Mouse (Mus musculus): ENCODE results near the gene Rap1b.

Gene Rap1b

GRCm38 (mm10) chr10:117823321-117823720 is 22.5 kb downstream of the Rap1b start:
- no peak for DNase-seq (ENCODE audit: extremely low spot score, low spot score)

- no peak for DNase-seq (ENCODE audit: extremely low spot score, low spot score)
Observed at GRCm38 (mm10) chr10:117818600-117818999, 27.2 kb downstream of the Rap1b start.

- DNase-seq (ENCODE audit: extremely low spot score, low spot score), result no peak
Observed at GRCm38 (mm10) chr10:117816721-117817120, 29.1 kb downstream of the Rap1b start.

DNA sequence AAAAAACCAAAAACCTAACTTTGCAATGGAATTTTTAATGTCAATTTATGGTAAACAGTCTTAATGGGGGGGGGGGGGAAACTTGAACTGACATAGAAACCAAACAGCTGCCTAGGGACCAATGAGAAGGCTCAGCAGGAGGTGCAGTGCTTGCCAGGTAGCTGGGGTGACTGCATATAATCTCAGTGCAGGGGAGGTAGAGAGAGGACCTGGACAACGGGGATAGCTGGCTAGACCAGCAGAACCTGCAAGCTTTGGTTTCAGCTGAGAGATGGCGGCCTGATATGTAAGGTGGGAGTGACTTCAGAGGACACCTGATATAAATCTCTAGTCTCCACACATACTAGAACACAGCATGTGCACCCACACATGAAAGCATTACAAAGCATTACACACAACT is 33.3 kb downstream of the Rap1b start:
- DNase-seq (ENCODE audit: extremely low spot score, low spot score), result no peak

- no peak for DNase-seq (ENCODE audit: extremely low spot score, low spot score)
Observed at GRCm38 (mm10) chr10:117811555-117811954, 34.3 kb downstream of the Rap1b start.

- no peak for DNase-seq (ENCODE audit: extremely low spot score, low spot score)
Observed at GRCm38 (mm10) chr10:117810506-117810905, 35.3 kb downstream of the Rap1b start.

GRCm38 (mm10) chr10:117808068-117808467 is 37.8 kb downstream of the Rap1b start:
- DNase-seq (ENCODE audit: extremely low spot score, low spot score), result no peak

- DNase-seq (ENCODE audit: extremely low spot score, low spot score), result no peak
Observed at GRCm38 (mm10) chr10:117805919-117806318, 39.9 kb downstream of the Rap1b start.

DNA sequence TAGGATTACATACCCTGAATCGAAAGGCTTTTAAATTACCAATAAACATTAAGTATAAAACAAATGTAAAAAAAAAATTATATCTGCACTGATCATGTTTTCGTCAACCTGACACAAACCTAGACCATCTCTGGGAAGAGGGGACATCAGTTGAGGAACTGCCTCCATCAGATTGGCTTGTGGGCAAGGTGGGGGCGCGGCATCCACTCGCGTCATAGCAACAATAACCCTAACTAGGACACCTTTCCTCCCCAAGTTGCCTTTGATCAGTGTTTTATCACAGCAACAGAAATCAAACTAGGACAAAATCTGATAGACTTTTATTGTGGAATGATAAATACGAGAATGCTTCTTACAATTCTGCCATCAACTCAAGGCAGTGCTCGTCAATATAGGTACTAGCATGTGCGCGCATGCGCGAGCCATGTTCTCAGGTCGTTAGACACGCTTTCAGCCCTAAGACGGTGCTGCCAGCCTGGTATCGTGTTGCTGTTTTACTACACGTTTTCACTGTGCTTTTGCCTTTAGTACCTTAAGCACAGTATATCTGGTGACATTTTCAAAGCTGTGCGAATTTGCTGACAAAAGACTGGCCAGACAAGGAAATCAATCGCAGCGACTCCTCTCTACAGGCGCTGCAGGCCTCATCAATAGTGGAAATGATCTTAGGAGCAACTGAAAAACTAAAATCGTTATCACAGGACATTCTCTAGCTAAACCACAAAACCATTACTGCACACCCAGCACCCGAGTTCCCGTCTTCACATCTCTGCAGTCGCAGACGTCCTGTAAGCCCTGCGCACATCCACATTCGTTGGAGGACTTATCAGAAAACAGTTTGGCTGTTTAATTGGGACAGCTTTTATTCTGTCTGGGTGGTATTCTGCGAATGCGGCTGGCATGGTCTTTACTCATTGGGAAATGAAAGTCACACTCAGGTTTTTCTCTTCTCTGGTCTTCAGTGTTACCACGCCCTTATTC is 41.7 kb downstream of the Rap1b start:
- DNase-seq (ENCODE audit: extremely low spot score, low spot score), result no peak

GRCm38 (mm10) chr10:117801886-117802285 is 43.9 kb downstream of the Rap1b start:
- DNase-seq (ENCODE audit: extremely low spot score, low spot score), result no peak

DNA sequence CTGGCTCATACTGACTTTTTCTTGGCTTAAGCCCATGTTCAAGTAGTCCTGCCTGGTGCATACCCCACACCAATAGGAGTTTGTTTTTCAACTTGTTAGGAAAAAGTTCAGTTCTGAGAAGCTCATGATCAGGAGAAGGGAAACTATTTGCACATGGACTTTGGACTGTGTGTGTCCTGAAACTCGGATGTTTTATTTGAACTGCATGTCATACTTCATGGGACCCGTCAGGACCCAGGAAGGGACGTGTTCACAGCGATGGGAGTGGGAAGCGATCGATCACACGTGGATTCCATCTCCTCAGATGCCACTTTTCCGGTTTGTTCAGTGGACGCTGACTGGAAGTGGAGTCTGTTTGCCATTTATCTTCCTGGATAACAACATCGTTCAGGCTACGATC is 46.0 kb downstream of the Rap1b start:
- no peak for DNase-seq (ENCODE audit: extremely low spot score, low spot score)

DNA sequence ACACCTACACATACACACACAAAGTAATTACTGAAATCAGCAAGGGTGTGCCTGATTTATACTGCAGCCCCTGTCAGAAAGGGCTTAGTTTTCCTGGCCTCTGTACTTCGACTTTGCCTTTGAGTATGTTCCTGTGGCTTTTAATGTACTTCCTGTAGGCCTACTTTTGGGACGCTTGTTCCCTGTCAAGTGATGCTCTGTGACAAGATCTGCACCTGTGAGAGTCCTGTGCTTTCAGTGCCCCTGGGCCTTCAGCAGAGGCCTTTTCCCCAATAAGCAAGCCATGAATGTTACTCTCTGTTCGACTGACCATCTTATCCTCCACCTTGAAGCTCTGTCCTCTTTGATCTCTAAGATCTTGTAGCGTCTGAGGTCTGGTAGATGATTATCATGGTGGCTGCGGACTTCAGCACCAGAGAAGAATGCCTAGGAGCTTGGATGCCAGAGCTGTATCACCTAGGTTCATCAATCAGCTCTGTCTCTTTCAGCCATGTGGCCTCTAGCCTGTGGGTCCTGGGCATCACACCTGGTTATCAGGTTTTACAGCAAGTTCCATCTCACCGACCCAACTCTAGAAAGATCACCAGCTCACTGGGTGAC is 47.3 kb downstream of the Rap1b start:
- no peak for DNase-seq (ENCODE audit: extremely low spot score, low spot score)

DNA sequence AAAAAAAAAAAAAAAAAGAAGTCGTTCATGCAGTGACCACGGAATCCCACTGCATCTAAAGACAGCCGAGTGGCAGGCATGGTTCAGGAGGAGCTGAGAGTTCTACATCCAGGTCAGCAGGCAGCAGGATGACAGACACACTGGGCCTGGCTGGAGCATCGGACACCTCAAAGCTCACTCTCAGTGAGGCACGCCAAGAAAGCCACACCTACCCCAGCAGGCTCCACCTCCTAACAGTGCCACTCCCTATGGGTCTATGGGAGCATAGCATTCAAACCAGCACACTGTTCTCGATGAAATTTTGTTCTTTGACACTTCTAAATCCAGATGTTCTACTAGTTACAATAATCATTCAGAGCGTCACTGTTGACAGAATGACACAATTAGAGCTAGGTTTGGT is 48.2 kb downstream of the Rap1b start:
- no peak for DNase-seq (ENCODE audit: extremely low spot score, low spot score)

DNA sequence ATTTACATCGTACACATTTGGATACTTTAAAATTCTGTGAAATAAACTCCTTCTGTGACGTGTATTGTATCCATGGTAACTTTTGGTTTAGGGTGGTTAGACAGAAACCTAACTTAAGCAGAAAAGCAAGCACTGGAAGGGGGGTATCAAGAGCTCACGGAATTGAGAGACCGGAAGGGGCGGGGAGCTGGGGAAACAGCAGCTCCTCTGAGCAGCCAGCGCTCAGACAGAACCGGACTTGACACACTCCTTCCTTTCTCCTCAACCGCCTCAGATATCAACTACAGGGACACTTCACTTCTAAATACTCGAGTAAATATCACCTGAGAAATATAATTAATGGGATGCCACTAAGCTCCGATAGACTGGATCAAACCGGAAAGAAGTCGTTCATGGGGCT is 48.7 kb downstream of the Rap1b start:
- DNase-seq (ENCODE audit: extremely low spot score, low spot score), result no peak

DNA sequence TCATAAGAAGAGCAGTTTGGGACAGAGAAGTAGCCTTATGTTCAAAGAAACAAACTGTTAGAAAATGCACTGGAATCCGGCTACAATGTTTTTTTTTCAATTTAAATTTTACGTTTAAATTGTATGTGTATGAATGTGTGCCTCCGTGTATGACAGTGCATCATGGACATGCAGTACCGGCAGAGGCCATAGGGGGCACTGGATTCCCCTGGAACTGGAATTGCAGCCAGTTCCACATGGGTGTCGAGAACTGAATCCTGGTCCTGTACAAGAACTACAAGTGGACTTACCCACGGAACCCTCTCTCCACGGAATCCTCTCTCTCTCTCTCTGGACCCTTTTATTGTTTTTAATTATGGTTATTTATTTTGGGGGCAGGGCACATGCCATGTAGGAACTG is 49.7 kb downstream of the Rap1b start:
- no peak for DNase-seq (ENCODE audit: extremely low spot score, low spot score)

- no peak for DNase-seq (ENCODE audit: extremely low spot score, low spot score)
Observed at GRCm38 (mm10) chr10:117795206-117795605, 50.6 kb downstream of the Rap1b start.

- no peak for DNase-seq (ENCODE audit: extremely low spot score, low spot score)
Observed at GRCm38 (mm10) chr10:117793436-117794030, 52.3 kb downstream of the Rap1b start.

GRCm38 (mm10) chr10:117792141-117793091 is 53.4 kb downstream of the Rap1b start, which contains the start of gene Nup107:
Gene Nup107, minus strand, starts transcription at chr10:117792705.
- DNase-seq (ENCODE audit: extremely low spot score, low spot score), result peak; percentile 100

GRCm38 (mm10) chr10:117791171-117791470 is 54.7 kb downstream of the Rap1b start:
- DNase-seq (ENCODE audit: extremely low spot score, low spot score), result no peak

GRCm38 (mm10) chr10:117790421-117791170 is 55.2 kb downstream of the Rap1b start:
- no peak for DNase-seq (ENCODE audit: extremely low spot score, low spot score)

DNA sequence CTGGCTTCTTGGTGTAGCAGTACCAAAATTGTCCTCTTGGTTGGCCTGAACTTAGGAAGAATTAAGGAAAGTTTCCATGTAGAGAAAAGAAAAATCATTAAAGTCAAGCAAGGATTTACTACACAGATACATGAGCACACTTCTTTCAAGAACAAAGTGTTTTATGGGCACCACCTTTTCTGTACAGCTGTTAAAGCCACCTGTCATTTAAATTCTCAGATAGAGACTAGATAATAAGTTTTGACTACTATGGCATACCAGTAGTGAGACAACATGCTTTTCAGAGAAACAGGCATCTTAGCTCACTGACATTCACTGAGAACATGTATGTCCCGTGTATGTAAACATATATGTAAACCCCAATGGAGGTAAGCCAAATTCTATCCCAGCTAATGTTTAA is 55.8 kb downstream of the Rap1b start:
- DNase-seq (ENCODE audit: extremely low spot score, low spot score), result no peak

All from neural tube, embryonic 10.5 days (tissue).